ENCODE assay signal across 30 mouse cellular contexts in genomic region chr17:7222198-7222597, GRCm38 (mm10). TPM values are rescaled to one million over a fixed set of nuclear protein-coding genes. Genes with fewer than 3 reads are reported as not detected.
A peak's percentile ranks its signal among the peaks of the same experiment; 100 is the strongest.
DNase-seq lines count a peak whose midpoint lies in the region; ATAC-seq lines count a peak whose summit lies in the region.
"Had no signal": no experiment of that assay in that cellular context is flagged by ENCODE, and none has a peak within 500 bp of the region (broad histone marks: within the 10 kb centered on the region; RNA-seq: fewer than 3 reads in every experiment).

No protein-coding gene starts in this region.

- H3K4me1 ChIP-seq in heart, embryonic 12.5 days (replicated peaks), result peaks cover 56% of the 10 kb centered on the region

- ATAC-seq in heart, embryonic 12.5 days (ENCODE audit: insufficient number of reproducible peaks, low FRiP score), result no peak
- ATAC-seq in megakaryocyte progenitor cell, adult 5-6 weeks (replicated peaks; ENCODE audit: poor library complexity), result peak; percentile 42
- no peak for ATAC-seq in erythroblast, adult 5-6 weeks (replicated peaks; ENCODE audit: low FRiP score, poor library complexity, severe bottlenecking)
- ATAC-seq: forebrain, embryonic 14.5 days; forebrain, postnatal 0 days; hindbrain, postnatal 0 days; inflammation-experienced regulatory T-cells, adult 6 months; intestine, embryonic 16.5 days; Patski had no signal

- intact Hi-C loops in heart, postnatal 14 days (cut with DNase I), result no loop called here
- intact Hi-C loops in left cerebral cortex, postnatal 14 days (cut with DNase I), result no loop called here

- H3K4me2 ChIP-seq in heart, embryonic 12.5 days, result no peak overlapping the region
- H3K4me2 ChIP-seq: heart, embryonic 11.5 days; heart, embryonic 15.5 days; hindbrain, embryonic 14.5 days had no signal

- no peaks in the 10 kb centered on the region for H3K27me3 ChIP-seq in heart, embryonic 12.5 days (replicated peaks)
- H3K27me3 ChIP-seq: CH12.LX; heart, embryonic 15.5 days; Patski had no signal

- no peak for DNase-seq in heart, postnatal 14 days
- DNase-seq in MEL-GATA-1-ER (ENCODE audit: extremely low read depth, low read depth), result peak; percentile 18
- DNase-seq in embryo, embryonic 9.5 days (ENCODE audit: extremely low spot score), result no peak
- no peak for DNase-seq in left cerebral cortex, postnatal 14 days (ENCODE audit: low spot score in 2 of 2)
- DNase-seq: adrenal gland, postnatal 10 days; adrenal gland, postnatal 36 days; B cell, adult 2 months; cerebellum, adult 18-20 months; cerebellum, adult 9-11 months; cerebellum, postnatal 25 days; embryo, embryonic 11 days; forebrain, postnatal 0 days; gastrocnemius, adult 2 months; gastrocnemius, postnatal 14 days; heart, adult 11 months; heart, postnatal 10 days; heart, postnatal 4 days had no signal

- H3K9ac ChIP-seq in heart, embryonic 12.5 days, result no peak overlapping the region
- H3K9ac ChIP-seq: forebrain, postnatal 0 days; heart, embryonic 15.5 days; hindbrain, embryonic 14.5 days had no signal

- 0 out of 2 replicates have a peak overlapping the region, but pooled peaks have one; percentile 2 for H3K27ac ChIP-seq in heart, embryonic 12.5 days (ENCODE audit: poor library complexity, severe bottlenecking)
- H3K27ac ChIP-seq: gastrocnemius, adult 2 months; heart, embryonic 15.5 days; hindbrain, embryonic 14.5 days; hindbrain, postnatal 0 days had no signal

- no peak overlapping the region for H3K4me3 ChIP-seq in heart, embryonic 12.5 days
- H3K4me3 ChIP-seq: gastrocnemius, adult 2 months; heart, embryonic 15.5 days had no signal

- WGBS in heart, embryonic 12.5 days, result 43% methylated on average over 3 of the region's 3 CpGs

- peaks cover 4% of the 10 kb centered on the region; the same call in 1 of the 2 replicates for H3K9me3 ChIP-seq in heart, embryonic 12.5 days (replicated peaks)
- H3K9me3 ChIP-seq: heart, embryonic 15.5 days had no signal

- H3K36me3 ChIP-seq in heart, embryonic 12.5 days, result peaks cover 4% of the 10 kb centered on the region; the same call in 1 of the 2 replicates
- H3K36me3 ChIP-seq: G1E; heart, embryonic 15.5 days had no signal

RNA-seq across cellular contexts. Expression of gene Rps6ka2, which starts 52.3 kb away (rescaled TPM):
- 62.5 and 68.8 TPM in 2 replicates for polyA plus RNA-seq in heart, embryonic 12.5 days (2016; fragmentation: Nextera tagmentation; extraction: Ambion mirVana)
- total RNA-seq in heart, postnatal 14 days (2021), result 10 to 100 TPM; 18.3 to 18.5 TPM
- 16.5 and 16.9 TPM in 2 replicates for total RNA-seq in megakaryocyte progenitor cell, adult 5-6 weeks (2015)
- 18.7 and 20.4 TPM in 2 replicates for total RNA-seq in megakaryocyte progenitor cell, adult 5-6 weeks (2017)
- total RNA-seq in erythroblast, adult 5-6 weeks (2015; ENCODE audit: low replicate concordance), result 5.4 and 10.2 TPM in 2 replicates
- 2.8 and 4.6 TPM in 2 replicates for total RNA-seq in erythroblast, adult 5-6 weeks (2017; ENCODE audit: low replicate concordance)
- 10 to 100 TPM; 49.8 to 56.0 TPM for total RNA-seq in left cerebral cortex, postnatal 14 days (2021)
- polyA plus RNA-seq: G1E had no signal
